In the genomic region with DNA sequence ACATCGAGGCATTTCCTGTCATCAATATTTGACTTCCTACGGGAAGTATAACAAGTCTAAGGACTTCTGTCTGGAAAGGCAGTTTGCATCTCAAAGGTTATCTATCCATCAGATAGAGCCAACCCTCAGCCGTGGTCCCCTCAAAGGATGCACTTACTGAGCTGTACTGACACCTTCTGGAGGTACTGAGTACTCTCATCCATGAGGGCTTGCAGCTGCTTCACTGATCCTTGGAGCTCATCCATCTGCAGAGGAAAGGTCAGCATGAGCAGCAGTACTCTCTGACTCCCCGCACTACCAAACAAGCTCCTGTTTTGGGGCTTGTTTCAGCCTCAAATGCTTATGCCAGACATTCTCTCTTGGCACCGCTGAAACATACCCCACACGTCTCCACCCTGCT, we compare ENCODE assay signal across 8 mouse cellular contexts. TPM values are rescaled to one million over a fixed set of nuclear protein-coding genes. Genes with fewer than 3 reads are reported as not detected.
DNase-seq lines count a peak whose midpoint lies in the region; ATAC-seq and TF ChIP-seq lines count a peak whose summit lies in the region.
"Had no signal": no experiment of that assay in that cellular context is flagged by ENCODE, and none has a peak within 500 bp of the region (broad histone marks: within the 10 kb centered on the region; RNA-seq: fewer than 3 reads in every experiment).

No protein-coding gene starts in this region.

- no peaks in the 10 kb centered on the region for H3K9me3 ChIP-seq in kidney, embryonic 15.5 days (replicated peaks)
- no peaks in the 10 kb centered on the region for H3K9me3 ChIP-seq in neural tube, embryonic 15.5 days (replicated peaks)
- H3K9me3 ChIP-seq: lung, embryonic 15.5 days had no signal

- H3K27me3 ChIP-seq in kidney, adult 2 months (replicated peaks; ENCODE audit: control insufficient read depth, insufficient read depth, low read length): no peaks in the 10 kb centered on the region
- no peaks in the 10 kb centered on the region for H3K27me3 ChIP-seq in kidney, embryonic 15.5 days
- H3K27me3 ChIP-seq in neural tube, embryonic 15.5 days (replicated peaks): no peaks in the 10 kb centered on the region
- H3K27me3 ChIP-seq: lung, embryonic 15.5 days had no signal

- H3K9ac ChIP-seq in kidney, embryonic 15.5 days: no peak overlapping the region
- no peak overlapping the region for H3K9ac ChIP-seq in neural tube, embryonic 15.5 days (replicated peaks)
- H3K9ac ChIP-seq: lung, embryonic 15.5 days had no signal

- ATAC-seq in kidney, embryonic 15.5 days (replicated peaks; ENCODE audit: low FRiP score): no peak
- 0 out of 2 replicates have a peak, but pooled peaks have one; percentile 45 for ATAC-seq in megakaryocyte-erythroid progenitor cell, adult 5-6 weeks (replicated peaks; ENCODE audit: low FRiP score, low TSS enrichment, poor library complexity, severe bottlenecking)
- ATAC-seq in neural tube, embryonic 15.5 days (ENCODE audit: low FRiP score): no peak

- TF ChIP-seq CTCF in kidney, adult 2 months (conservative IDR thresholded peaks at IDR 0.05; ENCODE audit: insufficient read depth, insufficient read length, low read depth, low read length): peak; percentile 86
- peak; percentile 53 for TF ChIP-seq CTCF in embryonic fibroblast, embryonic 13.5 days (IDR thresholded peaks at IDR 0.05; ENCODE audit: borderline replicate concordance, insufficient read depth, low read length)

- peak; percentile 81 for DNase-seq in kidney, adult 2 months
- DNase-seq in CD8-positive naive resting alpha-beta T cell, adult 2 months (ENCODE audit: low read depth in 2 of 2, low spot score in 2 of 2): peak; percentile 25 to 45
- DNase-seq in NIH3T3 (ENCODE audit: low read depth): peak; percentile 74

- WGBS in kidney, adult 2 months: 45% methylated on average over 6 of the region's 6 CpGs
- WGBS in kidney, embryonic 15.5 days: 52% methylated on average over 6 of the region's 6 CpGs
- 65% methylated on average over 6 of the region's 6 CpGs for WGBS in neural tube, embryonic 15.5 days

- H3K4me1 ChIP-seq in kidney, adult 2 months (ENCODE audit: control insufficient read depth, insufficient read depth, low read length): no peaks in the 10 kb centered on the region
- peaks cover 3% of the 10 kb centered on the region; the same call in 1 of the 2 replicates for H3K4me1 ChIP-seq in kidney, embryonic 15.5 days
- H3K4me1 ChIP-seq in embryonic fibroblast, embryonic 13.5 days (ENCODE audit: control insufficient read depth, insufficient read depth, low read length): no peaks in the 10 kb centered on the region
- H3K4me1 ChIP-seq in neural tube, embryonic 15.5 days: 0 out of 2 replicates have a peak, but pooled peaks cover 2% of the 10 kb centered on the region
- H3K4me1 ChIP-seq: lung, embryonic 15.5 days had no signal

- no peak for TF ChIP-seq POLR2A in kidney, adult 2 months (IDR thresholded peaks at IDR 0.05; ENCODE audit: low read depth, low read length)
- no peak for TF ChIP-seq POLR2A in embryonic fibroblast, embryonic 13.5 days (IDR thresholded peaks at IDR 0.05; ENCODE audit: low read depth, low read length)

- H3K27ac ChIP-seq in kidney, adult 2 months (ENCODE audit: insufficient read depth, low read depth, low read length): no peak overlapping the region
- no peak overlapping the region for H3K27ac ChIP-seq in kidney, embryonic 15.5 days
- H3K27ac ChIP-seq in embryonic fibroblast, embryonic 13.5 days (ENCODE audit: insufficient read depth, low read length): no peak overlapping the region
- H3K27ac ChIP-seq in neural tube, embryonic 15.5 days (replicated peaks): no peak overlapping the region
- H3K27ac ChIP-seq: lung, embryonic 15.5 days had no signal

- no peak overlapping the region for H3K4me2 ChIP-seq in kidney, embryonic 15.5 days
- no peak overlapping the region for H3K4me2 ChIP-seq in neural tube, embryonic 15.5 days
- H3K4me2 ChIP-seq: lung, embryonic 15.5 days had no signal

- no peaks in the 10 kb centered on the region for H3K36me3 ChIP-seq in kidney, adult 2 months (ENCODE audit: control insufficient read depth, insufficient read depth, low read length)
- H3K36me3 ChIP-seq in kidney, embryonic 15.5 days: peaks cover 72% of the 10 kb centered on the region
- 0 out of 2 replicates have a peak, but pooled peaks cover 2% of the 10 kb centered on the region for H3K36me3 ChIP-seq in neural tube, embryonic 15.5 days

- no peak overlapping the region for H3K4me3 ChIP-seq in kidney, adult 2 months (ENCODE audit: insufficient read depth, low read depth, low read length)
- H3K4me3 ChIP-seq in kidney, embryonic 15.5 days (replicated peaks): no peak overlapping the region
- H3K4me3 ChIP-seq in embryonic fibroblast, embryonic 13.5 days (ENCODE audit: insufficient read depth, low read length): no peak overlapping the region
- H3K4me3 ChIP-seq in neural tube, embryonic 15.5 days (replicated peaks): no peak overlapping the region
- H3K4me3 ChIP-seq: lung, embryonic 15.5 days had no signal

RNA-seq across cellular contexts. Expression of gene Ndrg3, which starts 4.7 kb away (rescaled TPM):
- polyA plus RNA-seq in kidney, adult 2 months (2012; rRNA removed): 97.8 and 102 TPM in 2 replicates
- 46.9 and 49.8 TPM in 2 replicates for polyA plus RNA-seq in kidney, embryonic 15.5 days (2015; fragmentation: Nextera tagmentation; extraction: Ambion mirVana)
- polyA plus RNA-seq in embryonic fibroblast, embryonic 13.5 days (2011; ENCODE audit: insufficient read length, low read depth, missing spikeins): 51.3 and 63.6 TPM in 2 replicates
- total RNA-seq in megakaryocyte-erythroid progenitor cell, adult 5-6 weeks (2014; fragmentation: Nextera tagmentation): 29.3 and 32.0 TPM in 2 replicates
- 26.6 and 35.7 TPM in 2 replicates for total RNA-seq in megakaryocyte-erythroid progenitor cell, adult 5-6 weeks (2017)
- polyA plus RNA-seq in neural tube, embryonic 15.5 days (2015; fragmentation: Nextera tagmentation; extraction: Ambion mirVana): 158 and 168 TPM in 2 replicates

RNA-seq across cellular contexts. Expression of gene Dsn1, which starts 10.4 kb away (rescaled TPM):
- 2.0 and 2.4 TPM in 2 replicates for polyA plus RNA-seq in kidney, adult 2 months (2012; rRNA removed)
- 37.6 and 39.6 TPM in 2 replicates for polyA plus RNA-seq in kidney, embryonic 15.5 days (2015; fragmentation: Nextera tagmentation; extraction: Ambion mirVana)
- 16.9 and 26.0 TPM in 2 replicates for polyA plus RNA-seq in embryonic fibroblast, embryonic 13.5 days (2011; ENCODE audit: insufficient read length, low read depth, missing spikeins)
- total RNA-seq in megakaryocyte-erythroid progenitor cell, adult 5-6 weeks (2014; fragmentation: Nextera tagmentation): 31.8 and 35.1 TPM in 2 replicates
- total RNA-seq in megakaryocyte-erythroid progenitor cell, adult 5-6 weeks (2017): 34.1 and 93.4 TPM in 2 replicates
- 8.3 and 13.8 TPM in 2 replicates for polyA plus RNA-seq in neural tube, embryonic 15.5 days (2015; fragmentation: Nextera tagmentation; extraction: Ambion mirVana)
